Mouse (Mus musculus) Muller cell, postnatal 12 days (primary cell): ENCODE results near the gene Syt13.
A peak's percentile ranks its signal among the peaks of the same experiment; 100 is the strongest.

Experiments used
- DNase-seq: peaks from one replicate; pipeline ENCODE4 v3.0.0-alpha.2; 2015; ENCODE audit errors: inconsistent ontology term

The Syt13 gene

DNA sequence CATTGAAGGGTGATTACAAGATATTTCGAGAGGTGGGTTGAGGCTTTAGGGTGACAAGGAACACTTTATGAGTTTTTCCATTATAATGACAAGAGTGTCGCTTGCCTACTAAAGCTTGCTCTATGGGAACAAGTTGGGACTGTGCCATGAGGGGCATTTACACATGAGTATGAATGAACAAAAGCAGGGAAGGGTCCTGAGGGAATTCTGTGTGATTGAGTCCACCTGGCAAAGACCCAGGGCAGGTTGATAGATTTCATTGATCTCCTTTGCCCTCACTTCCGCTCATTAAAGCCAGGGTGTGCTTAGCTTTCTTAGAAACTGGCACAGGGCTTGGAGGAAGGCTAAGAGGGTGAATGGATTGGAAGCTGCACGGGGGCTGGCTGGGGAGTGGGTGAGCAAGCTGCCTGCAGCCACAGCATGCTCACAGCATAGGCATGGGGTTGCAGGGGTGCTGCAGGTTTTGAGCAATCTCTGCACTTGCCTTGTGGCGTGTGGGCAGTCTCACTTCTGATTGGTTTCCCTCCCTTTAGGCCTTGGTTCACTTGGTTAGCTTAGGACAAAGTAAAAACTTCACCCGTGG, 9.9 kb downstream of the Syt13 start:
- no peak for DNase-seq

DNA sequence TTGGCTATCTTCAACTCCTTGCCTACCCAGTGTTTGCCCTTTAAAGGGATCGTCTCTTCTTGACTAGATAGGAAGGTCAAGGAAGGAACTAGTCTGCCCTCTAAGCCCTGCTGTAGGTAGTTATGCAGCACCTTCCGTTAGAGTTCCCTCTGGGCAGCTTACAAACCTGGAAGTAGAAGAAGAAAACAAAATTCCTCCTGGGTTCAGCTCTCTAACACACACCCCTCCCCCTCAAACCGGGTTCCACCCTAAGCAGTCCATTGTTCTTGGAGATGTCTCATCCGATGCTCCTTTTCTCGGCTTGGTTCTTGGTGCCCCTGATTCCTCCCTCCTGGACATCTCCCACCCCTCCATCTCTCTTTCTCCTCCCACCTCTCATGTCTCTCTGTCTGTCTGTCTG, 14.8 kb downstream of the Syt13 start:
- DNase-seq = no peak

DNA sequence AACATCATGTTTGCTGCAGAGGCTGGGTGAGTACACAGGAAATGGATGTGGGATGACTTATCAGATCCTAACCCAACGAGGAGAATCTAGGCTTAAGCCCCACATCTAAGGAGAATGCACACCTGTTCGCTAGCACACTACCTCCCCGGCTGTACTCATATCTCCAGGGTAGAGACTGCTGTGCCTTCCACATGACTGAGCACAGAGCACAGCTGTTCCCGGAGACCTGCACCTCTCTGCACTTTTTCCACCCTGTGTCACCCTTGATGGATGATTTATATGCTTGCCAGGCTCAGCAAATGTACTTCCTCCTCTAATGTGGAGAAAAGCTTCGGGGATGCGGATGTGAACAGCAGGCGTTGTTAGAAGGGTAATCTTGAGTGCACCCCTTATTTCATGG, 16.2 kb downstream of the Syt13 start:
- no peak for DNase-seq

DNA sequence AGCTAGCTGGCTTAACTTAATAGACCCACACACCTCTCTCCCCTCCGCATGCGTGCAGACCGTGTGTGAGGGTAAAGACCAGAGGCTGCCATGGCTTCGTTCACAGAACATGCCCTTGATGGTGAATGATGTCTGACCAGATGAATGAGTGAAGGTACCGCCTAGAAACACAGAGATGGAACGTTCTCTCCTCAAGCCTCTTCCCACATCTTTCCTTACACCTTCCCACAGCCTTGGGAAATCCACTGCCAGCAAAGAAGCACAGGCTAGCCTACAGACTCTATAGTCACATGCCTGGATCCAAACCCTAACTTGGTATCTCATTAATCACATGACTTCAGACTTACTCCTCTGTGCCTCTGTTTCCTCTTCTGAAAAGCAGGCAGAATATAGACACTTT, 18.5 kb downstream of the Syt13 start:
- no peak for DNase-seq

DNA sequence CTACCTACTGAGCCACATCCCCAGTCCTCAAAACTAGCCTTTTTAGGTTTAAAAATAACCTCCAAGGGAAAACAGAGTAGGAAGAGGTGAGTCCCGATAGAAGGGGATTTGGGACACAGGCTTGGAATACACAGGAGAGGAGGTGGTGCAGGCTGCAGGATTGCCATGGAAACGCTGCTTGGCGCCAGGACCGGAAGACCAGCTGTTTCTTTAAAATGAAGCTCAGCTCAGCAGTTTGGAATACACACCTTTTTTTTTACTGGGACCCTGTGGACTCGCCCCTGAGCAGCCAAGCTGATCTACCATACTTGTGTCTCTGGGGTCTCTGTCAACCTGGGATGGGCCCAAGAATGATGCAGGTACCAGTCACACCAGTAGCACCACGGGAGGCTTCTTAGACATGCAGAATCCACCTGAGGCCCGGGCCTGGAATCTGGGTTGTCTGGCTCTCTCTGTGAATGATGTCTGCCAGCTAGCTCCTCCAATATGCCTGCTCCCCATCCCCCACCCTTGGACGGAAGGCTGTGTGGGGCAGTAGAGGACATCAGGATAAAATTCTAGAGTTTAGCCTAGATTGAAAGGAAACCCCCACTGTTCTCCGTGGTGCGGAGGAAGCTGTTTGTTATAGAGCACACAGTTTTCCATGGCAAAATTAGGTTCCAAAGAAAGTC, 19.5 kb downstream of the Syt13 start:
- DNase-seq = no peak

DNA sequence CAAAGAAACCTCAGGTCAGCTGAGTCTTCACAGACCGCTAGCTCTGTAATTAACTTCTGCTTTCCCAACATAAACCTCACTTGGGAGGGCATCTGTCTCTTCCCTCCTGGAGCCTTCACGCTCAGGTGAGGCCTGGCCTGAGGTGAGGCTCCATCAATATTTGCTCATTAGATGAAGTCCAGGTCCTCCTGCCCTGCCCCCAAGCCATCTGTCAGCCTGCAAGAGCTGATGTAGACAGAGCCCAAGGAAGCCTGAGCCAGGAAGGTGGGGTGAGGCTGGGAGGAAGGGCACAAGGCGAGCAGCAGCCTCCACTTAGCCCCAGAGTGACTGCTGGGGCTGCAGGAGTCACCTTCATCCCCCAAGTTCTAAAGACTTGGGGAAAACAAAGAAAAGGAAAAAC, 20.6 kb downstream of the Syt13 start:
- no peak for DNase-seq

DNA sequence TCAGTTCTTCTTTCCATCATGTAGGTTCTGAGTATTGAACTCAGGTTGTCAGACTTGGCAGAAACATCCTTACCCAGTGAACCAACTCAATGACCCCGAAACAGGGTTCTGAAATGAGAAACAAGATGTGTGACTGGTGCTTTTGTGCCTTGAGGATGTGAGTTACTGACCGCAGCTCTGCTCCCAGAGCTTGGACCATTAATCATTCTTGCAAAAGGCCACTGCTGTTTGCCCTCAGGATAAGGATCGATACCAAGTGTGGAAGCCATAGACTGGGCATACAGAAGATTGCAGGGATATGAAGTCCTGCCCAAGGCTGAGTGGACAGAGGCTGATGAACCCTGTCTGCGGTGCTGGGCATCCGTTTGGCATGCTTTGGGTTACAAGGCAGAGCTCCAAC, 23.2 kb downstream of the Syt13 start:
- no peak for DNase-seq

DNA sequence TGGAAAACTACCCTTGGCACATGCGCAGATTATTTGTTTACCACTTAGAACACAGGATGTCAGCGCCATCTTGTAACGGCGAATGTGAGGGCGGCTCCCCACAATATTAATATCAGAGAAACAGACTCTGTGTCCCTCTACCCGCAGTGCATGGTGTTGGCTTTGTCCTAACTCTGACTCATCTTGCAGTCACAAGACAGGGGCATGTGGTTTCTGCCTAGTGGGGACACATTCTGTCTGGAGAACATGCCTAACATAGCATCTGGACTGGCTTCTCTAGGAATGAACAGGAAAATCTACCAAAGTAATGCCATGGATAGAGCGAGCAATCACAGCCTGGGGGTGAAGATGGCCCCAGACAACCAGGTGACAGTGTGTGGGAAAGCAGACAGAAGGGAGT, 23.9 kb downstream of the Syt13 start:
- peak; percentile 39 for DNase-seq

DNA sequence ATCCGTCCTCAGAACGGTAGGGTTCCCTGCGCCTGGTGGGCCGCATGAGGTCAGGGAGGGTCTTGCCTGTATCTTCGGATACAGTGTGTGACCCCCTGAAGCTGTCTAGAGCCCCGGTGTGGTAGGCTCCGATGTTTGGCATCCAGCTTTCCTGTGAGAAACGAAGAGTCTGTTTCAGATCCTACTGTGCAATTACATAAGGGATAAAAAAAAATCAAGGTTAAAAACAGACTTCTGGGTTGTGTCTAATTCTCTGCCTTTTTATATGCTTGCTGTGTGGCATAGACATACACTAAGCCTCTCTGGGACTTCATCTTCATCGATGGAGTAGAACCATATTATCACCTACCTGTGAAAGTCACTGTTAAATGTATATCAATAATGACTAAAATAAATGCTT, 26.1 kb downstream of the Syt13 start:
- no peak for DNase-seq

DNA sequence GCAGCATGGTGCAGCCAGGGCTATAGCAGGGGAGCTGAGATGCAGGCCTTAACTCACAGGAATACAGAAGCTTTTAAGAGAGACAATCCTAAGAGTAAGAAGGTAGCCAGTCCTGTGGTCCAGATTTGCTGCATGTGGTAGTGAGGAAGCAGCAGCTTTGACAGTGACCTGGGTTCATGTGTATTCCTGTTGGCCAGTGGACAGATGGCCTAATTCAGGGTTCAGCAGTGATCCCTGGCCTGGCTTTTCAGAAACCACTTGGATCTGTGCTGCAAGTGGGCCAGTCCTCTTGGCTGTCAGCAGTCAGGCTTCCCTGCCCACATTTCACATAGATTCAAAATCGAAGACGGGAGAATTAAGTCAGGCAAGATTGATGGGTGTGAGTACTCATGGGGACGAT, 26.6 kb downstream of the Syt13 start:
- no peak for DNase-seq

DNA sequence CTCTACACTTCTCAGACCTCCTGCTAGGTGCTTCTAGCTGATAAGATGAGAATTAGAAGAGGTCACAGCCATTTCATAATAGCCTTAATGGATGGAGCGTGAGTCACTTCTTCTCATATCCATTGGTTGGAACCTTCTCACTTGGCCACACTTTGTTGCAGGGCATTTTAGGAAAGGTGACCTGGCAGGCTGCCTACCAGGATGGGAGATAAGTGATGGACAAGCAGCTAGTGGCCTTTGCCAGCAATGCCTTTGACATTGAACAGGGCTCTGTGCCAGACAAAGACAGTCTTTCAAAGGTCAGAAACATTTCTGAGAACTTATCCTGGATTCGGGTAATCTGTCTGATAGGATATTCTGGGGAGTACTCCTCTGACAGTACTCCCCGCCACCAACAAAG, 28.5 kb downstream of the Syt13 start:
- DNase-seq = no peak

DNA sequence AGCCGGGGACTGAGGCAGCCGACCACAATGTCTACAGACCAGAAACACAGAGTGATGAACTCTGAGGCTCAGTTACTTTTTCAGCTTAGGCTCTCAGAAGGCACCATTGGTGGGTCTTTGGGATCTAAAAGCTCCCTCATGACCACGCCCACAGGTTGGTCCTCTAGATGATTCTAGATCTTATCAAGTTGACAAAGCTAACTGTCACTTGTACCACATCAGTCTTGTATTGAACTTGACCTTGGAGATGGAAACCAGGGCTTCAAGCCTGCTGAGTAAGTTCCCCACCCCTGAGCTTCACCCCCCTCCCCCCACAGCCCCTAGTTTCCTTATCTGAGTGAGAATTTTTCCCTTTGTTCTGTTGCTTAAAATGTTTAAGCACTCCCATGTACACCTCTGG, 29.5 kb downstream of the Syt13 start:
- no peak for DNase-seq

DNA sequence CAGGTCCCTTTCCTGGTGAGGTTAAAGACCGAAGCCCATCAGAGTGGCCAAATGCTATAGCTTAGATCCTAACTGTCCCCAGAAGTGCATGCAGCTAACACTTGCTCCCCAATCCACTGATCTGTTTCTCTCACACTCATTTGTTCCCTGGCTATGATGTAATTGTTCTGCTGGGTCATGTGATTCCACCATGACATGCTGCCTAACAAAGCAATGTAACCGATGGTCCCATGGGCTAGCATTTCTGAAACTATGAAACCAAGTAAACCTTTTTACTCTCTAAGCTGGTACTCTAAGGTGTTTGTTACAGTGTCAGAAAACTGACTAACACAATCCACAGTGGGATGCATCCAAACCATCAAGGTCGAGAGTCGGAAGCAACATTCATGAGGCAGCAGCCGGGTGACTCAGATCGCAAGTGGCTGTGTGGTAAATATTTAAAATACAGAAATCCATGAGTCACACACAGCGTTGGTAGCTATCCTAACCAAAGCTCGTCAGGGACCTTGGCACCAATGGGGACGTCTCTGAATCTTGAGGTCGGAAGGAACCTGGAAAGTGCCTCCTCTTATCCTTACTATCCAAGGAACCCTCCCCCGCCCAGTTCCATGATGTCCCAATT, 30.3 kb downstream of the Syt13 start:
- no peak for DNase-seq

DNA sequence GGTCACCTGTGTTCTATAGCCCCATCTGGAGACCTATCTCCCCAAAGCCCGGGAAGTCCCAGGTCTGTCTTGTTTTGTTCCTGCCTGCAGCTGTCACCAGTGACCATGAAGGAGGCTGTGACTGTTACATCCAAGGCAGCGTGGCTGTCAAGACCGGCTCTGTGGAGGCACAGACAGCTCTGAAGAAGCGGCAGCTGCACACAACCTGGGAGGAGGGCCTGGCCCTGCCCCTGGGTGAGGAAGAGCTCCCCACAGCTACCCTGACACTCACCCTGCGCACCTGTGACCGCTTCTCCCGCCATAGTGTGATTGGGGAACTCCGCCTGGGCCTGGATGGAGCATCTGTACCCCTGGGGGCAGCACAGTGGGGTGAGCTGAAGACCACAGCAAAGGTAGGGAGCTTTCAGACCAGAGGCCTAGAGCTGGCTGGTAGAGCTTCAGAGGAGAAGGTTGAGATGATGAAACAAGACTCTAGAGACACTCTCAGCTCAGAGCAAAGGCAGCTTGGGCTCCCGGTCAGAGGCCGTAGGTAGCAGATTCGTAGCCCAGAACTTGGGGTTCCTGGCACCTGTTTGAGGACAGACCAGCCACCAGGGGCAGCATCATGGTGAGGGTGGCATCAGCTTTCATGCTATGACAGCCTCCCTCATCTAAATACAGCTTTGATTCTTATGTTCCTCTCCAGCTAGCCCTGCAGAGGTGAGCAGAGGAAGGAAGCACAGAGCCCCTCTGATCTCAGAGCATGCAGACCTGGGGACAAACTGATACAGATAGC, 31.1 kb downstream of the Syt13 start:
- DNase-seq = no peak

DNA sequence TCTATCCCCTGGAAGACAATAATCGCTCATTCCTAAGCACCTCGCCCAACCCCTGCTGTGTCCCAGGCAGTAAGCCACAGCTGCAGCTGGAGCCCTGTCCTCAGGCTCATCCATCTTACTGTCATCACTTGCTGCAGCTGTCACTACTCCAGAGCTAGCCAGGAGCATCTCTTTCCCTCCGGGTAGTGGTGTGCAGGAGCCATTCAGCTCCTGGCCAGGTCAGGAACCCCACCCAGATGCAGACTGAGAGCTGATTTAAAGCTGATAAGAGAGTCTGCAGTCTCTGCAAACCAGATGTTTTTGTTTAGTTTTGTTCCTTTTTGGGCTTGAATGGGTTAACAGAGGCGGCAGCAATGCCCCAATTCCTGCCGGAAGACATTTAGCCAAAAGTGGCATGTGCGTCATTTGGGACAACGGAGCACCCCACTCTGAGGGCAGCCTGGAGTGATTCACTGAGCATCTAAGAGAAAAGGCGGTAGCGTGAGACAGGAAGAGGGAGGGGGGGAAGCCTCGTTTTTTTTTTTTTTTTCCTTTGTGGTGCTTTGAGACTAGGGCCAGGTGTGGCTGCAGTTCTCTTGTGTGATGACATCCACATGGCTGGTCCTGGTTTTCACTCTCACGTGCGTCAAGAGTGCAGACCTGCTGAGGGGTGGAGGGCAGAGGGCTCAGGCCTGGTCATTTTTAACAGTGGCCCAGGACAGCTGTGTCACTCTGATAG, 33.2 kb downstream of the Syt13 start:
- DNase-seq = peak; percentile 62

DNA sequence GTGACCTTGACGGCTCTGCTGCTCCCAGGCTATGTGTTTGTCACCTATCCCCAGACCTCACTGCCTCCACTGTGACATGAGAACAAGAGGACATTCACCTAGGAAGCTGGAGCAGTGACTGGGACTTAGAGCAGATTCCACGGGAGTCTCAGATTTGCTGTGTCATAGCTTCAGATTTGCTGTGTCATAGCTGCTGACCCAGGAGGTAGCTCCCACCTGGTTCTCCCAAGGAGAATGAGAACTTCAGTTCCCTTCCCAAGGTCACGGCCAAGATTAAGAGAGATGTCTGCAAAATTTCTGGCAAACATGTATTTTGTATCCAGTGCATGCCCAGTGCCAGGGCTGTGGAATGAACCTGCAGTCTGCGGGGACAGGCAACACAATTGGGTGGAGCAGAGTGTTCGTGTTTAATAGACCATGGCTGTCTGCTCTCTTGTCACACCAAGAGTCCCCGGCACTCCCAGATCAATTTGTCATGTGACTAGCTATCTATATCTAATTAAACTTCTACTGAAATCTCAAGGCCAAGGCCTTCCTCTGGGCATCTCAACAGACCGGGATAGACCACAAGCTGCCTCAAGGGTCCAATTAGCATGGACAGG, 33.9 kb downstream of the Syt13 start:
- DNase-seq = no peak

DNA sequence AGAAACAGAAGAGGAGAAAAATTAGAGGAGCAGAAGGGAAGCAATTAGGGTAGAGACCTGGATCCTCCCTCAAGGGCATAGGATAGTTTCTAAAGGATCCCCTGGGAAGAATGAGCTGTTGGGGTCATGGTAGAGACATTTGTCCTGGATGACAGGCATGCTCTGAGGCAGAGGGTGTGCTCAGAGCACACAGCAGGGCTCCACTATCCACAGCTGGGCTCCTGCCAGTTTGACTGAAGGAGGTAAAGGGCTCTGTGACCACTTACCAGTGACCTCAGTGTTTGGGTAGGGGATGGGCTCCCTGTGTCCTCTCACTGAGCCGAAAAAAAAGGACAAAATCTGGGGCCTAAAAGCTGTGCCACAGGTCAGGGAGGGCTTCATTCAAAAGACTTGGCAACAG, 34.6 kb downstream of the Syt13 start:
- no peak for DNase-seq

DNA sequence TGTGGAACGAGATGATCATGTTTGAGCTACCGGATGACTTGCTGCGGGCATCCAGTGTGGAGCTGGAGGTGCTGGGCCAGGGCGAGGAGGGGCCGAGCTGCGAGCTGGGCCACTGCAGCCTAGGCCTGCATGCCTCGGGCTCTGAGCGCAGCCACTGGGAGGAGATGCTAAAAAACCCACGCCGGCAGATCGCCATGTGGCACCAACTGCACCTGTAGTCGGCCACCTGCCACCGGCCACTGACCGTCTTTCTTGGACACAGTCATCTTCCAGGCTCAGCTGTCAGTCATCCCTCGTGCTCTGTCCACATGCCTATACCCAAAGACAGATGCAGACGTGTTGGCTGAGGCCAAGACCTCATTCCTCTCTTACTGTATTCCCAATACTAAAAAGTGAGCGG, 38.6 kb downstream of the Syt13 start:
- no peak for DNase-seq

DNA sequence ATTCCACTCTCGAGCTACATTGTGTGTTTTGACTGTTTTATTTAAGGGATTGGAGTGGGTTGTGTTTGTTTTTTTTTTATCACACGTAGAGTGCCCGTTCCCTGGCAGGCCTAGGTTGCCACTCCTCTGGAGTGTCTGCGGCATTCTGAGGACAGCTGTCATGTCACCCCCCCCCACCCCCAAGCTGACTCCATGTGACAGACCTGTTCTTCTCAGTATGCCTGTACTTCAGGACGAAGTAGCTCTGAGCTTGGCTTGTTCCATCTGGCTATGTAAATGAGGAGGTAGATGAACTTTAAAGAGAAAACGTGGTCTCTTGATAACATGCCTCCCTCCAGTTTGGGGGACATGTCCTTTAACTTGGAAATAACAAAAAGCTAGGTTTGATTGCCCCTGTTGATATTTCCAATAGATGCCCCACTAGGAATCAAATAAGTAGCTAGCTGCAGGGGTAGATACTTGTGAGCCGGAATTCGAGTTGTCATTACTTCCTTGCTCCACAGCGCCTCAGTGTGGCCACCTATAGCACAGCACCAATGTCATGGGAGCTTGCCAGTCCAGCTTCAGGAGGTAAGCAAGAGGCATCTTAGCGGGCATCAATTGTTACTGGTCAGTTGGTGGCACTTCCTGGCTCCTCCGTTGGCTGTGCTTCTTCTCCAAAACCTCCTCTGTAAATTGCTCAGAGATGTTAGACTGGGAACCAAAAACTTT, 39.7 kb downstream of the Syt13 start:
- DNase-seq = peak; percentile 32

DNA sequence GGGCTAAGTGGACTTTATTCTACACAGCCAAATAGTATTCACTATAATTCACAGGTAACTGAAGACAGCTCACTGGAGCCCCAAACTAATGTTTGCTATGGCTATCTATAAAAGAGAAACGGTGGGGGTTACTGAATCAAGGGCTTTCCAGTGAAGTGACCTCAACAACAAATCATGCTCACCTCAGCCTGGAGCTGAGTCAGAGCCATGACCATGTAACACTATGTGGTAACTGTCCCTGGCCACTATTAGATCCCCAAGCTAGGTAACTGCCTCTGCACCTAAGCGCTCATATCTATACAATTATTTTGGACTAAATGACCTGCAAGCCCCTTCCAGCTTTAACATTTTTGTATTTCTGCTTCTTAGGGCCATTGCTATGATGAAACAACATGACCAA, 42.0 kb downstream of the Syt13 start:
- DNase-seq = no peak

DNA sequence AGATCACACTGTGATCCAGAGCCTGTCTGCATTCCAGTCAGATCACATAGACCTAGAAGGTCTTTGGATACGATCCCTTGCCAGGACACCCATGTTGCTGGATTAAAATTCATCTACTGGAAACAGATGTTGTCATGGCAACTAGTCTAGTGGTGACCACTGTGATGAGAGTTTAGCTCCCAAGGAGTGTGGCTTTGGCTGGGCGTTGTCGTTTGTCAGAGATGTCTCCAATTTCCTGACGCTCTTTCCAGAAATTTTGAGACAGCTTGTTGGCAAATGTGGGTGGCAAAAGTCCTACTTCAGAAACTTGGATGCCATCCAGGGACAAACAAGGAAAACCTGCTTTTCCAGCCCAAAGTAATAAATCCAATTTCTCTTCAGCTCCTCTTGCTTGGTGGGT, 43.7 kb downstream of the Syt13 start:
- no peak for DNase-seq
